Mouse (Mus musculus) liver, adult 2 months (tissue): ENCODE data around the gene Matn1.

Experiments used
- CTCF ChIP-seq: fragments of 200-500 bp; IDR thresholded peaks from 2 replicates; pipeline ENCODE4 v1.5.1; 2011; ENCODE audit warnings: low read depth, low read length, control low read depth
- POLR2A ChIP-seq: fragments of 200-500 bp; IDR thresholded peaks from 2 replicates; pipeline ENCODE4 v1.6.1; 2011; ENCODE audit warnings: low read length, control low read depth; ENCODE audit not compliant: insufficient read depth; ENCODE audit errors: extremely low read depth

DNA sequence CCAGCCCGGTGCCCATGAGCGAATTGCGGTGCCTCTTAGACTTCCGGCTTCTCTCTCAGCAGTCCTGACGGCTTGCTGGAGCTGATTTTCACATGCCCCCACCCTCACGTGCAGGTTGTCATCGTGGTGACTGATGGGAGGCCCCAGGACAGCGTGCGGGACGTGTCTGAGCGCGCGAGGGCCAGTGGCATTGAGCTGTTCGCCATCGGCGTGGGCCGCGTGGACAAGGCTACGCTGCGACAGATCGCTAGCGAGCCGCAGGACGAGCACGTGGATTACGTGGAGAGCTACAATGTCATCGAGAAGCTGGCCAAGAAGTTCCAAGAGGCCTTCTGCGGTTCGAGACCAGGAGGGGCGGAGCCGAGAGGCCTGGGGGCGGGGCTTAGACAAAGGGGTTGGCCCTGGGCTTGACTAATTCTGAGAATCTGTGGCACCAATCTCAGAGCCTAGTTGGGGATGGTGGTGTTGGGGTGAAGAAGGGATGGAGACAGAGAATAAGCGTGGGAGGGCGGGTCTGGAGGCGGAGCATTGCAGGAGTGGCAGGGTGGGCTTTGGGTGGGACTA, 5.7 kb downstream of the Matn1 start:
- no peak for TF ChIP-seq CTCF
- TF ChIP-seq POLR2A, result no peak
